Mouse (Mus musculus) neutrophil, adult 59 days (primary cell): ENCODE data around the gene Eif3l. TPM values are rescaled to one million over a fixed set of nuclear protein-coding genes. Genes with fewer than 3 reads are reported as not detected.

Source experiments
- total RNA-seq, 2 experiments: library from RNA; stranded (reverse); gene quantifications; 1 replicate in 1 of 2; 2 replicates in 1 of 2; pipeline ENCODE4 v1.2.4; 2023

Eif3l gene
- 10 to 100 TPM; 60.8 to 68.5 TPM for total RNA-seq

DNA sequence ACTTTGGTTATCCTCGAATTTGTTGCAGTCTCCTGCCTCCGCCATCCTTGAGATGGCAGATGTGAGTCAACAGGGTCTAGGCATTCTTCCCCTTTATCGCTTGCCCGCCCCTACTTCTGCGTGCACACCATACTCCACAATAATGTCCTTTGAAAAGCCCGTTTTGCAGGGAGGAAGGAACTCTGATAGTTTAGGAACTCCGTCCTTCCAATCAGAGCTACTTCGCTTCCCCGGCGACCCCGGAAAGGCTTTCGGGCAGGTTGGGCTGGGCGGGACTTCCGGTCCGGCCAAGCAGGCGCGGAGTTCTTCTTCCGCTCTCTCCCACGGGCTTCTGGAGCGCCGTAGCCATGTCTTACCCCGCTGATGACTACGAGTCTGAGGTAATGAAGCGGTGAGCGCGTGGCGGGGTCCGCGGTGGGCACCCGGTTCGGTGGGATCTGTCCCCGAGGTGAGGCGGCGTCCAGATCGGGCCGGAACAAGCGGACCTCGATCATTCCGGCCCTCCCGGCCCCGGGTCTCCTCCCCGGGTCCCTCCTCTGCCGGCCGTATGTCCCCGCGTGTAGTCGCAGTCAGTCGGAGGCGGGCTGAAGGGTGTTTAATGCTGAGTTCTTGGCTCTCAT, at the start of gene Eif3l:
Gene Eif3l (plus strand): TSS at position 267 of the 620 bp plus-strand sequence.

DNA sequence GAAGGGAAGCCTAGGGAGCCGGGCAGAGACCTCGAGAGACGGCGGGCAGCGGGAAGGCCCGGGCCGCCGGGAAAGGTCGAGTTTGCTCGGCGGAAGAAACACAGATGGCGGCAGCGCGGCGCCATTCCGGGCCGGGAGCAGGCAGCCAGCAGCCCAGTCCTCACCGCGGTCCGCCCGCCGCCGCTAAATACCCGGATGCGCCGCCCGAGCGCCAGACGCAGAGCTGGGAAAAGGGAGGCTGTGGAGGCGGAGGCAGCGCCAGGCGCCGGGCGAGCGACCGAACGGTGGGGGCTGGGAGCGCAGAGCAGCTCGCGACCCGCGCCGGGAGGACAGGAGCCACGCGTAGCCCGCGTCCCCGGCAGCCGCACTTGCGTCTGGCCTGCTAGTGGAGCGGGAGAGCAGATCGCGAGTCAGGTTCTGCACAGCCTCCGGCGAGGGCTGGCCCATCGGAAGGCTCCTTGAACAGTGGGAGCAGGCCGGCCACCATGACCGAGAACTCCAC, 46.7 kb upstream of the Eif3l start, which contains the start of gene H1f0:
Gene H1f0 (plus strand): TSS at position 214 of the 502 bp plus-strand sequence.

DNA sequence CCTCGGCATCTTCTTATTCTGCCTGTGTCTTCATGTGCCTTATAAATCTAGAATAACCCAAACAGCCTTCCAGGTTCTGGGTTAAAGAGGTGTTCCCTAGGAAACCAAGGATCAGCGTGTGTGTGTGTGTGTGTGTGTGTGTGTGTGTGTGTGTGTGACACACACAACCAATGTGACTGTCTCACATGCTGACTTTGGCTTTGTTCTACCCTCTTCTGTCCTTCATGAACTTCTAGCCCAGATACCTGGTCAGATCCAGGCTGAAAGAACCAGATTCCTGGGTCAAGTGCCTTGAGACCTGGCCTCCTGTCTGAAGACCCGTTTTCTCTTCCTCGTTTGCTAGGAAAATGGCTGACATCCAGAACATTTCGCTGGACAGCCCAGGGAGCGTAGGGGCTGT, 33.4 kb upstream of the Eif3l start, which contains the start of gene Galr3:
Gene Galr3 (plus strand): TSS at position 301 of the 400 bp plus-strand sequence.

DNA sequence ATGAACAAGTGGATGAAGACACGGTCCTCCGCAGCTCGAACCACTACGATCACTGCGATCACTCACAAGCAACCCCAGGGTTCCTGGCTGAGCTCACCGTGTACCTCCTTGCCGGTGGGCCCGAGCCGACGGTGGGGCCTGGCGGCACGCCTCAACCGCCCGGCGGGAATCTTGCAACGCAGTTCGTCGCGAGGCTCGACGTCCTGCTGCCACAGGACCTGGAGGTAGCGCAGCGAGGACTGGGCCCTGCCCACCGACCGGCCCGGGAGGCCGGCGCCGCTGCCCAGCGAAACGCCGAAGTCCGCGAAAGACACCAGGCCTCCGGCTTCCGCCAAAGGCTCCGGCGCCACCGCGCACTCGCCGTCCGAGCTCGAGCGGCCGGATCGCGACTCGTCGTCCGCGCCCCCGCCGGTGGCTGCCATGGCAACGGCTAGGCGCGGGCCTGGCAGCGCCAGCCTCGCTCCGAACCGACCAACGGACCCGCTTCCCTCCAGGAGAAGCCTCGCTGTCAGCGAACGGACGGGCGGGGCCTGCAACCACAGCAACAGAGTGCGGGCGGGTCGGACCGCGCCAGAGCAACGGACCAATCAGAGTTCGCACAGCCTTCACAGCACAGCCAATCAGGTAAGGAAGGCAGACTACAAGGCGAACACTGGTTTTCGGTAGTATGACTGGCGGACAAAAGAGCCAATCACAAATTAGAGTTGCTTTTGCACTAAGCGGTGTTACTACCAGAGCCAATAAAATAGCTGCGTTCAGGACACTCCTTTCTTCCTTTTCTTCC, 12.4 kb upstream of the Eif3l start, which contains the start of gene Ankrd54:
Gene Ankrd54 (minus strand): TSS at position 518 of the 784 bp plus-strand sequence.

DNA sequence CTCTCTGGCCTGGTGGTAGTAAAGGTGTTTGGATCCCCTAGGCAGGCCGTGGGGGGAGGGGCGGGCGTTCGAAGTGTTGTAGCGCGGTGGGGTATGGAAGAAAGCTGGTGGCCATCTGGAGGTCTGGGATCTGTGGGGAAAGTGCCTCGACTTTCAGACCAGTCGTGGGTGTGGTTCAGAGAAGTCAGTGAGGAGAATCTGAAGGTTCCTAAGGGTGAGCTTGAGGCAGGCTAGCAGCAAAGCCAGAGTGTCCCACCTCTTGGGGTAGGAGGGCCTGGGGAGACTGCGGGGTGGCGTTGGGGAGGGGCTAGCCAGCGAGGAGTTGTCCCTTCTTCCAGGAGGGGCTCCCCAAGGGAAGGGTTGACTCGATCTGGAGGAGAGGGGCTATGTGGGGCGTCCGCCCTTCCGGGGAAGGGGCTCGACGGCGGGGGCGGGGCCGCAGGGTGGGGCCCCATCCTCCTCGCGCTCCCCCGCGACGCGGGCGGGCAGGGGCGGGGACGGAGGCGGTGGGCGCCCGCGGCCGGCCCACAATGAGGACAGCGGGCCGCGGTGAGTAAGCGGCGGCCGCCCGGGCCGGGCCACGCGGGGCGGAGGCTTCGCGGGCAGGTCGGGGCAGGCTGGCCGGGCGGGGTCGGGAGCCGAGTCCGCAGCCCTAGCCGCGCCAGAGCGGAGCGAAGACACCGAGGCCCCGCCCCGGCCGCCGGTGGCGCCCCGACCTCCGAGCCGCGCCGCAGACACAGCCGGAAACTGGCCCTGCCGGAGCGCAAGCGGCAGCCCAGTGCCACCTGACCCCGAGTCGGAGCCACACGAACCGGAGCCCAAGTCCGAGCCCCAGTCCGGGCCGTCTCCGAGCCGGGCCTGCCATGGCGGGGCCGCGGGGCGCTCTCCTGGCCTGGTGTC, 33.7 kb downstream of the Eif3l start, which contains the start of gene Micall1:
Gene Micall1 (plus strand): TSS at position 478 of the 900 bp plus-strand sequence.

DNA sequence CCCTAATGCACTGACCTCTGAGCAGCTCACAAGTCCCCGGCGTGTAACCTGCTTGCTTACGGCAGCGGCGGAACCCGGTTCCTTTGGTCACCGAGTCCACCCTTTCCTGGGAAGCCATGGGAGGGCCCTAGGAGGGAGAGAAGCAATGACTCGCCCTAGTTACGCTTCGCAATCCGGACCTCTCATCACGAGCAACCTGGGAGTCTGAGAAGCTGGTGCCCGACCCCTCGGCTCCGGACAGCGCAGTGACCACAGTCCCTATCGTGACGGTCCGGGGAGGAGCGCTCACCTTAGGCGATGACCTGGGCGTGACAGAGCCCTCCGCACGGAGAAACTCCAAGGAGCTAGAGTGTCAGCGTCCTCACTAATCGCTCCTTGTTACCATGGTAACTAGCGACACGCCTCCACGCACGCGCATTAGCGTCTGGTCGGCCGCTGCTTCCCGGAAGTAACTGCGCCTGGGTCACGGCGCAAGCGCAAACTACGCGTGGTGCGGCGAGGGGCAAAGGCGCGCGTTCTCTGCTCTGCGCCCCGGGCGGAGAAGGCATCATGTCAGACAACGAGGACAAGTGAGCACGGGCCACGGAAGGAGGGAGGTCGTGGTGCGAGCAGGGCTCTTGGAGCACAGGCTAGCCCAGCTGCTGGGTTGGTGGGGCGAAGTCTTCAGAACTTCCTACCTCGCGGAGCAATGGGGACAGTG, 66.0 kb downstream of the Eif3l start, which contains the start of the genes Polr2f and 1700088E04Rik:
Gene Polr2f (plus strand): TSS at position 144 of the 700 bp plus-strand sequence.
Gene 1700088E04Rik (minus strand): TSS at position 388 of the 700 bp plus-strand sequence.

Other genes with a start within 250 kb of the Eif3l start
- gene Cdc42ep1, start 232.6 kb upstream of the Eif3l start, total RNA-seq: under 1 TPM in 1 of 2 experiments, not detected in 1; 0.20 TPM
- gene Lgals2, start 219.7 kb upstream of the Eif3l start, total RNA-seq: not detected
- 10 to 100 TPM; 72.9 to 82.0 TPM for gene Gga1, start 198.0 kb upstream of the Eif3l start, total RNA-seq
- not detected for gene Gm49510, start 175.5 kb upstream of the Eif3l start, total RNA-seq
- 10 to 100 TPM; 78.9 to 85.5 TPM for gene Sh3bp1, start 175.4 kb upstream of the Eif3l start, total RNA-seq
- 1 to 10 TPM; 1.8 TPM for gene Pdxp, start 161.3 kb upstream of the Eif3l start, total RNA-seq
- gene Lgals1, start 148.5 kb upstream of the Eif3l start, total RNA-seq: 100 to 1,000 TPM; 190 to 293 TPM
- gene Nol12, start 140.2 kb upstream of the Eif3l start, total RNA-seq: 10 to 100 TPM; 16.7 to 22.5 TPM
- 100 to 1,000 TPM; 163 to 195 TPM for gene Triobp, start 127.5 kb upstream of the Eif3l start, total RNA-seq
- gene H1f0, start 46.7 kb upstream of the Eif3l start, total RNA-seq: 10 to 100 TPM; 20.2 to 25.9 TPM
- not detected for gene Galr3, start 33.3 kb upstream of the Eif3l start, total RNA-seq
- gene Ankrd54, start 12.3 kb upstream of the Eif3l start, total RNA-seq: 10 to 100 TPM; 17.2 to 18.7 TPM
- 10 to 100 TPM; 13.8 to 14.1 TPM for gene Micall1, start 33.7 kb downstream of the Eif3l start, total RNA-seq
- 10 to 100 TPM; 23.0 to 24.9 TPM for gene Polr2f, start 65.8 kb downstream of the Eif3l start, total RNA-seq
- gene 1700088E04Rik, start 66.1 kb downstream of the Eif3l start, total RNA-seq: not detected
- gene Sox10, start 90.1 kb downstream of the Eif3l start, total RNA-seq: not detected
- gene Pick1, start 154.0 kb downstream of the Eif3l start, total RNA-seq: 1 to 10 TPM; 5.8 to 7.4 TPM
- gene Gm49486, start 154.2 kb downstream of the Eif3l start, total RNA-seq: under 1 TPM; 0.16 to 0.18 TPM
- gene Slc16a8, start 179.6 kb downstream of the Eif3l start, total RNA-seq: not detected
- gene Baiap2l2, start 210.4 kb downstream of the Eif3l start, total RNA-seq: not detected